In genomic region chr13:91224438-91224814, GRCm38 (mm10) we compare ENCODE assay signal across 8 mouse cellular contexts. TPM values are rescaled to one million over a fixed set of nuclear protein-coding genes. Genes with fewer than 3 reads are reported as not detected.
DNase-seq lines count a peak whose midpoint lies in the region; ATAC-seq and TF ChIP-seq lines count a peak whose summit lies in the region.

No protein-coding gene starts in this region.

- H3K9ac ChIP-seq in MEL (ENCODE audit: control insufficient read depth, low read depth, low read length, poor library complexity, severe bottlenecking), result peak overlapping the region; percentile 87
- H3K9ac ChIP-seq in forebrain, postnatal 0 days, result peak overlapping the region; percentile 80
- peak overlapping the region; percentile 74 for H3K9ac ChIP-seq in liver, embryonic 15.5 days

- peak overlapping the region; percentile 78 for H3K4me3 ChIP-seq in heart, embryonic 10.5 days
- peak overlapping the region; percentile 74 to 90 for H3K4me3 ChIP-seq in MEL (ENCODE audit: control insufficient read depth in 1 of 2, insufficient read depth in 1 of 2, low read depth in 2 of 2, low read length in 2 of 2)
- H3K4me3 ChIP-seq in forebrain, postnatal 0 days (ENCODE audit: low read depth, low read length), result peak overlapping the region; percentile 67
- peak overlapping the region; percentile 77 for H3K4me3 ChIP-seq in liver, embryonic 15.5 days (replicated peaks)

- H3K36me3 ChIP-seq in heart, embryonic 10.5 days, result no peaks in the 10 kb centered on the region
- H3K36me3 ChIP-seq in MEL (ENCODE audit: control insufficient read depth in 1 of 2, insufficient read depth in 2 of 2, low read length in 2 of 2), result peaks cover 0 to 10% of the 10 kb centered on the region in 2 experiments; a peak in 2 of 4 replicates
- no peaks in the 10 kb centered on the region for H3K36me3 ChIP-seq in forebrain, postnatal 0 days (ENCODE audit: insufficient read depth)
- no peaks in the 10 kb centered on the region for H3K36me3 ChIP-seq in liver, embryonic 15.5 days (replicated peaks)

- TF ChIP-seq CTCF in MEL (IDR thresholded peaks at IDR 0.05 in 2 of 3, conservative IDR thresholded peaks at IDR 0.05 in 1 of 3; ENCODE audit: control insufficient read depth in 1 of 3, insufficient read depth in 1 of 3, low read depth in 2 of 3, low read length in 3 of 3, poor library complexity in 1 of 3, severe bottlenecking in 1 of 3), result no peak
- no peak for TF ChIP-seq CTCF in forebrain, postnatal 0 days (IDR thresholded peaks at IDR 0.05; ENCODE audit: low read depth)

- DNase-seq in heart, embryonic 10.5 days (ENCODE audit: low spot score), result no peak
- no peak for DNase-seq in heart, adult 11 months
- DNase-seq in MEL (ENCODE audit: low read depth, low spot score), result no peak
- no peak for DNase-seq in forebrain, postnatal 0 days
- no peak for DNase-seq in thymus, postnatal 25 days
- DNase-seq in ovary, postnatal 14 days (ENCODE audit: low spot score), result no peak
- no peak for DNase-seq in adrenal gland, postnatal 36 days

- peaks cover 12% of the 10 kb centered on the region; the same call in 1 of the 2 replicates for H3K4me1 ChIP-seq in heart, embryonic 10.5 days
- peaks cover 0 to 6% of the 10 kb centered on the region in 2 experiments; a peak in 2 of 4 replicates for H3K4me1 ChIP-seq in MEL (ENCODE audit: control insufficient read depth in 1 of 2, insufficient read depth in 2 of 2, low read length in 2 of 2)
- peaks cover 7% of the 10 kb centered on the region; the same call in 1 of the 2 replicates for H3K4me1 ChIP-seq in forebrain, postnatal 0 days (ENCODE audit: insufficient read depth)
- H3K4me1 ChIP-seq in liver, embryonic 15.5 days (replicated peaks), result peaks cover 17% of the 10 kb centered on the region

- TF ChIP-seq POLR2A in MEL (IDR thresholded peaks at IDR 0.05; ENCODE audit: control insufficient read depth in 1 of 2, insufficient read depth in 1 of 2, low read depth in 1 of 2, low read length in 2 of 2, poor library complexity in 1 of 2), result no peak

- 72% methylated on average over 2 of the region's 2 CpGs for WGBS in heart, embryonic 10.5 days
- 82% methylated on average over 2 of the region's 2 CpGs for WGBS in forebrain, postnatal 0 days
- 49% methylated on average over 2 of the region's 2 CpGs for WGBS in liver, embryonic 15.5 days (ENCODE audit: insufficient replicate concordance)

- no peaks in the 10 kb centered on the region; the same call in 1 of the 2 replicates for H3K79me2 ChIP-seq in MEL (ENCODE audit: control insufficient read depth, insufficient read depth, low read length, poor library complexity)

- TF ChIP-seq RAD21 in MEL (IDR thresholded peaks at IDR 0.05; ENCODE audit: low read depth, low read length), result no peak

- H3K9me3 ChIP-seq in heart, embryonic 10.5 days, result no peaks in the 10 kb centered on the region
- H3K9me3 ChIP-seq in MEL (replicated peaks; ENCODE audit: insufficient read depth, low read length), result no peaks in the 10 kb centered on the region
- no peaks in the 10 kb centered on the region for H3K9me3 ChIP-seq in forebrain, postnatal 0 days (ENCODE audit: low read length)
- no peaks in the 10 kb centered on the region for H3K9me3 ChIP-seq in liver, embryonic 15.5 days (replicated peaks)

- peak overlapping the region; percentile 99 for H3K27ac ChIP-seq in heart, embryonic 10.5 days
- peak overlapping the region; percentile 41 for H3K27ac ChIP-seq in MEL (ENCODE audit: control insufficient read depth, low read depth, low read length)
- H3K27ac ChIP-seq in forebrain, postnatal 0 days (ENCODE audit: low read depth, low read length), result peak overlapping the region; percentile 91
- peak overlapping the region; percentile 81 for H3K27ac ChIP-seq in liver, embryonic 15.5 days (replicated peaks)

- no peak for ATAC-seq in forebrain, postnatal 0 days
- peak; percentile 4; the same call in 1 of the 2 replicates for ATAC-seq in liver, embryonic 15.5 days (ENCODE audit: insufficient read depth)

- H3K27me3 ChIP-seq in heart, embryonic 10.5 days (ENCODE audit: insufficient read depth, poor library complexity, severe bottlenecking), result no peaks in the 10 kb centered on the region
- H3K27me3 ChIP-seq in MEL (ENCODE audit: control insufficient read depth in 1 of 2, insufficient read depth in 2 of 2, low read length in 2 of 2), result no peaks in the 10 kb centered on the region
- H3K27me3 ChIP-seq in forebrain, postnatal 0 days (ENCODE audit: insufficient read depth, low read length), result no peaks in the 10 kb centered on the region
- no peaks in the 10 kb centered on the region for H3K27me3 ChIP-seq in liver, embryonic 15.5 days

- no peak for TF ChIP-seq EP300 in MEL (IDR thresholded peaks at IDR 0.05; ENCODE audit: low read depth in 1 of 2, low read length in 2 of 2)

- H3K4me2 ChIP-seq in forebrain, postnatal 0 days (ENCODE audit: low read depth), result peak overlapping the region; percentile 62
- H3K4me2 ChIP-seq in liver, embryonic 15.5 days, result peak overlapping the region; percentile 83

TF ChIP-seq in MEL, 35 proteins besides CTCF, POLR2A, EP300 and RAD21:
- no peak for TF ChIP-seq MYB (IDR thresholded peaks at IDR 0.05; ENCODE audit: low read depth, low read length)
- no peak for TF ChIP-seq TAL1 (IDR thresholded peaks at IDR 0.05; ENCODE audit: low read length)
- 0 out of 2 replicates have a peak, but pooled peaks have one; percentile 8 for TF ChIP-seq SIN3A (IDR thresholded peaks at IDR 0.05; ENCODE audit: low read length)

RNA-seq across cellular contexts. Expression of gene Atg10, which starts 0.7 kb away (rescaled TPM):
- polyA plus RNA-seq in heart, embryonic 10.5 days (2016; fragmentation: Nextera tagmentation; extraction: Ambion mirVana), result 15.1 and 19.5 TPM in 2 replicates
- 2.0 and 2.7 TPM in 2 replicates for total RNA-seq in MEL (2012; rRNA removed)
- 1 to 10 TPM in 1 of 2 experiments, not detected in 1; 4.3 TPM for polyA plus RNA-seq in MEL (2012; ENCODE audit: insufficient read depth in 1 of 2, insufficient read length in 2 of 2, low read depth in 1 of 2, low replicate concordance in 2 of 2, missing spikeins in 1 of 2)
- total RNA-seq in forebrain, postnatal 0 days (2014; rRNA removed), result 5.2 and 7.5 TPM in 2 replicates
- polyA plus RNA-seq in forebrain, postnatal 0 days (2015; fragmentation: Nextera tagmentation; extraction: Ambion mirVana), result 7.6 and 10.7 TPM in 2 replicates
- polyA plus RNA-seq in liver, embryonic 15.5 days (2015; fragmentation: Nextera tagmentation; extraction: Ambion mirVana), result 3.2 and 3.3 TPM in 2 replicates
- 10 to 100 TPM; 15.2 to 22.1 TPM for total RNA-seq in adrenal gland, postnatal 36 days (2021)

Comparison
In these comparisons a context has a peak if more than half of its experiments do, and no peak if none do; other contexts are left out.
1. H3K27ac ChIP-seq: peak in every context shown above with its lines; median percentile 99 in heart, embryonic 10.5 days; 91 in forebrain, postnatal 0 days; 81 in liver, embryonic 15.5 days; 41 in MEL.